Mouse (Mus musculus) cortical plate, adult 2 months (tissue): ENCODE data around the gene Tanc1. TPM values are rescaled to one million over a fixed set of nuclear protein-coding genes. Genes with fewer than 3 reads are reported as not detected.

Source experiments
- H3K27ac ChIP-seq: fragments of 200-500 bp; 2 replicates; pipeline ENCODE4 v1.5.1; 2012; ENCODE audit warnings: low read length, control low read depth, inconsistent platforms; ENCODE audit not compliant: insufficient read depth
- H3K4me1 ChIP-seq: fragments of 200-500 bp; 2 replicates; pipeline ENCODE4 v1.6.1; 2011; ENCODE audit warnings: low read length; ENCODE audit not compliant: control insufficient read depth, insufficient read depth
- H3K4me3 ChIP-seq: fragments of 200-500 bp; 2 replicates; pipeline ENCODE4 v1.5.1; 2011; ENCODE audit warnings: mild to moderate bottlenecking, low read length, control low read depth; ENCODE audit not compliant: insufficient read depth
- CTCF ChIP-seq: fragments of 200-500 bp; IDR thresholded peaks from 2 replicates; pipeline ENCODE4 v1.5.1; 2011; ENCODE audit warnings: mild to moderate bottlenecking, control low read depth, low read length; ENCODE audit not compliant: insufficient read depth; ENCODE audit errors: extremely low read depth
- POLR2A ChIP-seq: fragments of 200-500 bp; IDR thresholded peaks from 2 replicates; pipeline ENCODE4 v1.6.1; 2011; ENCODE audit warnings: mild to moderate bottlenecking, low read length, control low read depth; ENCODE audit not compliant: insufficient read depth; ENCODE audit errors: extremely low read depth
- polyA plus RNA-seq: library from polyadenylated mRNA; depleted of rRNA; stranded (reverse); fragments of >200 nt; gene quantifications from 2 replicates; pipeline ENCODE4 v1.2.3, GENCODE M21; 2012

Tanc1 gene
- polyA plus RNA-seq, 1 experiment: 9.8 TPM

GRCm38 (mm10) chr2:59768661-59769384, 157.0 kb downstream of the Tanc1 start:
- TF ChIP-seq CTCF (no peak), POLR2A (no peak)
- Histone ChIP-seq H3K27ac (no peak overlapping the region), H3K4me1 (no peaks in the 10 kb centered on the region), H3K4me3 (no peak overlapping the region)

- Histone ChIP-seq H3K4me1 (no peaks in the 10 kb centered on the region), H3K4me3 (no peak overlapping the region), H3K27ac (no peak overlapping the region)
- TF ChIP-seq POLR2A (no peak), CTCF (no peak)
These were observed 157.5 kb downstream of the Tanc1 start for GRCm38 (mm10) chr2:59769385-59769735.

- no peak overlapping the region for H3K4me3 ChIP-seq
- no peak for TF ChIP-seq POLR2A
- TF ChIP-seq CTCF: no peak
- no peaks in the 10 kb centered on the region for H3K4me1 ChIP-seq
- no peak overlapping the region for H3K27ac ChIP-seq
These were observed 159.9 kb downstream of the Tanc1 start for GRCm38 (mm10) chr2:59771708-59772107.

- H3K27ac ChIP-seq: no peak overlapping the region
- TF ChIP-seq CTCF (no peak), POLR2A (no peak)
- no peaks in the 10 kb centered on the region for H3K4me1 ChIP-seq
- no peak overlapping the region for H3K4me3 ChIP-seq
These were observed 160.4 kb downstream of the Tanc1 start for GRCm38 (mm10) chr2:59772261-59772683.

- H3K4me1 ChIP-seq: no peaks in the 10 kb centered on the region
- H3K27ac ChIP-seq: no peak overlapping the region
- H3K4me3 ChIP-seq: no peak overlapping the region
- no peak for TF ChIP-seq POLR2A
- TF ChIP-seq CTCF: no peak
These were observed 162.5 kb downstream of the Tanc1 start for GRCm38 (mm10) chr2:59774374-59774773.

- H3K4me3 ChIP-seq: no peak overlapping the region
These were observed 163.3 kb downstream of the Tanc1 start for GRCm38 (mm10) chr2:59775148-59775547.

GRCm38 (mm10) chr2:59775820-59776219, 164.0 kb downstream of the Tanc1 start:
- no peak overlapping the region for H3K27ac ChIP-seq
- H3K4me3 ChIP-seq: no peak overlapping the region
- no peaks in the 10 kb centered on the region for H3K4me1 ChIP-seq
- no peak for TF ChIP-seq POLR2A
- no peak for TF ChIP-seq CTCF

More at GRCm38 (mm10) chr2:59775148-59775547, 163.3 kb downstream of the Tanc1 start:
- H3K27ac ChIP-seq: no peak overlapping the region
- TF ChIP-seq CTCF (no peak), POLR2A (no peak)
- no peaks in the 10 kb centered on the region for H3K4me1 ChIP-seq

- no peaks in the 10 kb centered on the region for H3K4me1 ChIP-seq
- TF ChIP-seq CTCF: no peak
- TF ChIP-seq POLR2A: no peak
- no peak overlapping the region for H3K27ac ChIP-seq
- no peak overlapping the region for H3K4me3 ChIP-seq
These were observed 167.5 kb downstream of the Tanc1 start for GRCm38 (mm10) chr2:59779355-59779754.

- Histone ChIP-seq H3K4me3 (no peak overlapping the region), H3K27ac (no peak overlapping the region), H3K4me1 (no peaks in the 10 kb centered on the region)
- no peak for TF ChIP-seq POLR2A
- no peak for TF ChIP-seq CTCF
These were observed 168.4 kb downstream of the Tanc1 start for GRCm38 (mm10) chr2:59780240-59780639.

- Histone ChIP-seq H3K4me1 (no peaks in the 10 kb centered on the region), H3K4me3 (no peak overlapping the region), H3K27ac (no peak overlapping the region)
- TF ChIP-seq CTCF: no peak
- TF ChIP-seq POLR2A: no peak
These were observed 171.4 kb downstream of the Tanc1 start for GRCm38 (mm10) chr2:59783055-59783831.
